Mouse (Mus musculus): ENCODE data around the gene Cpe. TPM values are rescaled to one million over a fixed set of nuclear protein-coding genes. Genes with fewer than 3 reads are reported as not detected.

Gene Cpe
- 614 and 704 TPM in 2 replicates for total RNA-seq (2014; rRNA removed)
- polyA plus RNA-seq (2015; fragmentation: Nextera tagmentation; extraction: Ambion mirVana) = 1,088 and 1,129 TPM in 2 replicates

DNA sequence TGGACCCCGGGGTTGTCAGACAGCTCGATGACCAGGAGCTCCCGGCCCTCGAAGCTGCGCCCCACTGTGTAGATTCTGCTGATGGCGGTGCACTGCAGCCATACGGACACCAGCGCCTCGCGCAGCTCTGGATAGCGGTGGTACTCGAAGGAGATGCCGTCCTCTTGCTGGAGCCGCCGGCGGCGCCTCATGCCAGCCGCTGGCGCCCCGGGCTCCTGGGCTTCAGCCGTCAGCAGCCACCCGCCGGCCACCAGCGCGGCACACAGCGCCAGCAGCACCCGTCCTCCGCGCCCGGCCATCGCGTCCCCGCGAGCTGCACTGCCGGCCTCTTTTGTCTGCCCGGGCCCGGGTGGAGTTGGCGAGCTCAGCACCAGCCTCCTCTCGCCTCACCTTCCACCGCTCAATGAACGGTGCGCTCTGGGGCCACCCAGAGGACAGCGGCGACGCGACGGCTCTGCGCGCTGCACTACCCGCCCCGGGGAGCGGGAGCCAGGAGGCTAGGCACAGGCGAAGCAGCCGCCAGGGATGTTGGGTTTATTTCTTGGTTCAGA is at the start of gene Cpe:
Cpe (minus strand) TSS at position 404 of the 551 bp plus-strand sequence.
- Histone ChIP-seq H3K27me3 (ENCODE audit: insufficient read depth, low read length) (no peaks in the 10 kb centered on the region), H3K4me2 (ENCODE audit: low read depth, low read length) (peak within 1 kb of the TSS; percentile 65), H3K27ac (peak within 1 kb of the TSS; percentile 99), H3K9me3 (ENCODE audit: low read length) (no peaks in the 10 kb centered on the region), H3K4me3 (ENCODE audit: low read length) (peak within 1 kb of the TSS; percentile 81), H3K9ac (replicated peaks; ENCODE audit: low read length) (peak within 1 kb of the TSS; percentile 97), H3K4me1 (ENCODE audit: insufficient read depth, low read length) (peaks cover 10% of the 10 kb centered on the region; the same call in 1 of the 2 replicates), H3K36me3 (ENCODE audit: insufficient read depth, low read length) (no peaks in the 10 kb centered on the region)
- DNase-seq (ENCODE audit: low spot score) (peak; percentile 94), ATAC-seq (peak; percentile 98)
- peak; percentile 77 for TF ChIP-seq CTCF (IDR thresholded peaks at IDR 0.05; ENCODE audit: low read depth)
- 1% methylated on average over 54 of the region's 54 CpGs for WGBS

DNA sequence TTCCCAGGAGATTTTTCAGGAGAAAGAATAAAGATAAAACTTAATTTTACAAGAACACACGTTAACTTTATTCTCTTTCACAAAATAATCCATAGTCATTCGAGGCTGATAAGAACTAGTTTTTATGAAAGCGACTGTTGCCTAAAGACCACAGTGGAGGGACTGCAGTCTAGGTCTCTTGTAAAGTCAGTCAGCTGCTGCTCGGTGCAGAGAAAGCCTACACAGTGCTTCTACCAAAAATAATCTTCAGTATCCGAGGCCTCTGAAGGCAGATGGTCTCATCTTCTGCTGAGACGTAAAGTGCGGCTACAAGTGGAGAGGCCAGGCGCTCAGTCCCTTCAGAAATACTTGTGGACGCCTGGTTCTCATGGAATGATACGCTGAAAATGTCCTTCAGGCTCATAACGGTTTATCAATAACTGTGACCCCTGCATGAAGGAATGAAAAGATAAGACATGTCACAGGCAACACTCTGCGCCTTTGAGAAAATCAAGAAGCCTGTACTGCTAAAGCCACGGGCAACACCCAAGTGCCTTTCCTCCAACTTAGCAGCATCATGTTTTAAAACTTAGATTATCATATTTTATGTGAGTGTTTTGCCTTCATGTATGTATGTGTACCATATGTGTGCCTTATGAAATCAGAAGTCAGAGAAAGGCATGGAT is 47.8 kb upstream of the Cpe start:
- Histone ChIP-seq H3K27ac (no peak overlapping the region), H3K9me3 (ENCODE audit: low read length) (no peaks in the 10 kb centered on the region), H3K27me3 (ENCODE audit: insufficient read depth, low read length) (no peaks in the 10 kb centered on the region), H3K36me3 (ENCODE audit: insufficient read depth, low read length) (no peaks in the 10 kb centered on the region), H3K4me3 (ENCODE audit: low read length) (no peak overlapping the region), H3K4me1 (ENCODE audit: insufficient read depth, low read length) (no peaks in the 10 kb centered on the region), H3K4me2 (ENCODE audit: low read depth, low read length) (no peak overlapping the region), H3K9ac (replicated peaks; ENCODE audit: low read length) (no peak overlapping the region)
- 94% methylated on average over 13 of the region's 13 CpGs for WGBS
- no peak for TF ChIP-seq CTCF (IDR thresholded peaks at IDR 0.05; ENCODE audit: low read depth)
- no peak for ATAC-seq
- no peak for DNase-seq (ENCODE audit: low spot score)

DNA sequence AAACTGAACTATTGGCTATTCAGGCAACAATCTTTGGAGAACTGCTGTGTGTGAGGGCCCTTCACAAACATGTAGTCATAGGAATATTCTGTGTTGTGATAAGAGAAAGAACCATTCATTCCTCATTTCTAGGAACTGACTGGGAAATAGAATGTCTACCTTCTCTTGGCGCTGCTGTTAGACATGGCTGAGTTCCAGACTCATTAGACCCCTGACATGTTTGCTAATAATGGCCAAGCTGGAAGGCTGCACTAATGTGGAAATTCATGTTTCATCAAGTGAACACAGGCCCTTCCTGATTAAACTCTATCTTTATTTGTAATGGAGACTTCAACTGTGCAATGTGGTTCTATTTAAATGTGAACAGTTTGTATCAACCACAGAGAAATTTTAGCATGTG is 46.1 kb upstream of the Cpe start:
- Histone ChIP-seq H3K4me1 (ENCODE audit: insufficient read depth, low read length) (no peaks in the 10 kb centered on the region), H3K9ac (replicated peaks; ENCODE audit: low read length) (no peak overlapping the region), H3K27me3 (ENCODE audit: insufficient read depth, low read length) (no peaks in the 10 kb centered on the region), H3K36me3 (ENCODE audit: insufficient read depth, low read length) (no peaks in the 10 kb centered on the region), H3K27ac (no peak overlapping the region), H3K4me3 (ENCODE audit: low read length) (no peak overlapping the region), H3K9me3 (ENCODE audit: low read length) (no peaks in the 10 kb centered on the region), H3K4me2 (ENCODE audit: low read depth, low read length) (no peak overlapping the region)
- 46% methylated on average over 1 of the region's 1 CpGs for WGBS
- ATAC-seq = no peak
- peak; percentile 56 for DNase-seq (ENCODE audit: low spot score)
- no peak for TF ChIP-seq CTCF (IDR thresholded peaks at IDR 0.05; ENCODE audit: low read depth)

- WGBS = 86% methylated on average over 3 of the region's 3 CpGs
- H3K27me3 ChIP-seq (ENCODE audit: insufficient read depth, low read length) = no peaks in the 10 kb centered on the region
- no peaks in the 10 kb centered on the region for H3K9me3 ChIP-seq (ENCODE audit: low read length)
These were observed 44.0 kb upstream of the Cpe start for GRCm38 (mm10) chr8:64736767-64737323.

DNA sequence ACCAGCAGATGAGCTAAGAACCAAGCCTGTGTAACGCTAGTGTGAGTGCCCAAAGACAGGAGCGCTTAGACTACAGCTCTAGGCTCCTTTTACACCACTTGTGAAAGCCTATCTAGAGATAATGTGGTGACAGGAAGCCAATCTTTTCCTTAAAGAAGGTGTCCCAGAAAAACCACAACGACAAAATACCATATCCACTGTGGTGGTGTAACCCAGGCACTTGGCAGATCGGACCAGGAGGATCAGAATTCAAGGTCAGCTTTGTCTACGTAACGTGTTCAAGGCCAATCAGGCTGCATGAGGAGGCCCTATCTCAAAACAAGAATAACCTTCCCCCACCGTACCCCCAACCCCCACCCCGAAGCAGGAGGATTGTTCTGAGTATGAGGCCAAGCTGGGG is 42.3 kb upstream of the Cpe start:
- DNase-seq (ENCODE audit: low spot score) (no peak), ATAC-seq (no peak)
- no peak overlapping the region for H3K4me2 ChIP-seq (ENCODE audit: low read depth, low read length)
- H3K9me3 ChIP-seq (ENCODE audit: low read length) = no peaks in the 10 kb centered on the region
- TF ChIP-seq CTCF (IDR thresholded peaks at IDR 0.05; ENCODE audit: low read depth) = no peak
- H3K36me3 ChIP-seq (ENCODE audit: insufficient read depth, low read length) = no peaks in the 10 kb centered on the region; the same call in 1 of the 2 replicates
- no peak overlapping the region for H3K4me3 ChIP-seq (ENCODE audit: low read length)
- H3K9ac ChIP-seq (replicated peaks; ENCODE audit: low read length) = no peak overlapping the region
- no peaks in the 10 kb centered on the region for H3K27me3 ChIP-seq (ENCODE audit: insufficient read depth, low read length)
- WGBS = 92% methylated on average over 8 of the region's 8 CpGs
- H3K27ac ChIP-seq = no peak overlapping the region
- H3K4me1 ChIP-seq (ENCODE audit: insufficient read depth, low read length) = no peaks in the 10 kb centered on the region; the same call in 1 of the 2 replicates

More at GRCm38 (mm10) chr8:64736767-64737323, 44.0 kb upstream of the Cpe start:
- H3K4me2 ChIP-seq (ENCODE audit: low read depth, low read length) = no peak overlapping the region
- DNase-seq (ENCODE audit: low spot score) (no peak), ATAC-seq (no peak)
- no peaks in the 10 kb centered on the region; the same call in 1 of the 2 replicates for H3K4me1 ChIP-seq (ENCODE audit: insufficient read depth, low read length)
- H3K9ac ChIP-seq (replicated peaks; ENCODE audit: low read length) = no peak overlapping the region
- no peak overlapping the region for H3K27ac ChIP-seq
- H3K36me3 ChIP-seq (ENCODE audit: insufficient read depth, low read length) = no peaks in the 10 kb centered on the region
- TF ChIP-seq CTCF (IDR thresholded peaks at IDR 0.05; ENCODE audit: low read depth) = no peak
- H3K4me3 ChIP-seq (ENCODE audit: low read length) = no peak overlapping the region

DNA sequence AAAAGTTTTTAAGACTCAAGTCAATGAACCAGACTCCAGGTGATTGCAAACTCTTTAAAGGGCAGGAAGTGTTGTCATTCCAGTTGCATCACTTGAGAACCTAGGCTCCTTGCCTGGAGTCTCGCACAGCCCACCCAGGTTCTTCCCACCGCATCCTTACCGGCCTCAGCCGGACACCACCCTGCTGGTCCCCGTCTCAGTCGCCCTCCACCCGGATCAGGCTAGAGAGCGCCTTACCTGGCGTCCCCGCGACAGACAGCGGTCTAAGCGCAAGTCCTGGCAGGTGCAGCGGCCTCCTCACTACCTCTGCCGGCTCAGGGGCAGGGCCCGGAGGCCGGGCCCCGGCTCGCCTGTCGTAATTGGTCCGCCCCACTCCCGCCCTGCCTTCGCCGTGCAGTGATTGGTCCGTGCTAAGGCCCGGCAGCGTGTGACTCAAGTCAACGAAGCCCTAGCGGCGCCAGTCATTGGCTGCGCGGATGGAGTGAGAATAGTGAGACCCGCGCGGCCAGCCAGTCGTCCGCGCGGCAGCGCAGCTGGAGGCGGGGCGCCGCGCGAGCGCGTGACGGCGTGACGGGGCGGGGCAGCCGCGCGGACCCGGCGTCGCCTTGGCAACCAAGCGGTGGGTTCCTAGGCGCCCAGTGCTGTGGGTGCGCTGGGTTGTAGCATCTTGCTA is 40.6 kb upstream of the Cpe start, which contains the start of gene Msmo1:
Msmo1 (minus strand) TSS at position 522 of the 673 bp plus-strand sequence.
- no peak for TF ChIP-seq CTCF (IDR thresholded peaks at IDR 0.05; ENCODE audit: low read depth)
- Histone ChIP-seq H3K9ac (replicated peaks; ENCODE audit: low read length) (peak within 1 kb of the TSS; percentile 56), H3K4me2 (ENCODE audit: low read depth, low read length) (peak within 1 kb of the TSS; percentile 59), H3K27ac (peak within 1 kb of the TSS; percentile 77), H3K4me1 (ENCODE audit: insufficient read depth, low read length) (no peaks in the 10 kb centered on the region; the same call in 1 of the 2 replicates), H3K9me3 (ENCODE audit: low read length) (no peaks in the 10 kb centered on the region), H3K4me3 (ENCODE audit: low read length) (peak within 1 kb of the TSS; percentile 90), H3K36me3 (ENCODE audit: insufficient read depth, low read length) (no peaks in the 10 kb centered on the region; the same call in 1 of the 2 replicates), H3K27me3 (ENCODE audit: insufficient read depth, low read length) (no peaks in the 10 kb centered on the region)
- under 1% methylated on average over 60 of the region's 60 CpGs for WGBS
- DNase-seq (ENCODE audit: low spot score) (peak; percentile 100), ATAC-seq (peak; percentile 100)
